Mouse (Mus musculus) CH12.LX (cell line): ENCODE data around the gene Pla1a. TPM values are rescaled to one million over a fixed set of nuclear protein-coding genes. Genes with fewer than 3 reads are reported as not detected.
A peak's percentile ranks its signal among the peaks of the same experiment; 100 is the strongest.

Source experiments
- DNase-seq: peaks from one replicate; pipeline ENCODE4 v3.0.0-alpha.2; 2013; ENCODE audit errors: extremely low read depth
- H3K27ac ChIP-seq: 2 replicates; pipeline ENCODE4 v1.5.1; 2012; ENCODE audit warnings: low read depth, mild to moderate bottlenecking, control low read depth, moderate library complexity; ENCODE audit not compliant: insufficient read depth
- H3K27me3 ChIP-seq: replicated peaks from 2 replicates; pipeline ENCODE3; 2012; ENCODE audit warnings: inconsistent platforms
- H3K36me3 ChIP-seq, 2 experiments: replicated peaks in 1 of 2; 2 replicates each; pipeline versions ENCODE3 to v1.6.1; 2012; ENCODE audit warnings: inconsistent platforms in 1 of 2, low read length in 1 of 2, mild to moderate bottlenecking in 1 of 2, mixed read lengths in 1 of 2, moderate library complexity in 1 of 2; ENCODE audit not compliant: control insufficient read depth in 1 of 2, insufficient read depth in 1 of 2
- H3K4me1 ChIP-seq, 2 experiments: 2 replicates each; pipeline ENCODE4 v1.6.1; 2012; ENCODE audit warnings: inconsistent platforms in 1 of 2, moderate library complexity in 1 of 2; ENCODE audit not compliant: insufficient read depth in 2 of 2, control insufficient read depth in 1 of 2
- H3K4me2 ChIP-seq: 2 replicates; pipeline ENCODE4 v1.6.1; 2012; ENCODE audit warnings: low read depth, mild to moderate bottlenecking, control low read depth; ENCODE audit not compliant: poor library complexity, insufficient read depth, severe bottlenecking
- H3K4me3 ChIP-seq, 3 experiments: fragments of 150-350 bp in 1 of 3; sonication (generic) in 1 of 3; replicated peaks in 1 of 3; 2 replicates each; pipeline versions ENCODE3 to v1.5.1; 2011 to 2012; ENCODE audit warnings: low read depth in 2 of 3, low read length in 2 of 3, mild to moderate bottlenecking in 2 of 3, moderate library complexity in 2 of 3, control low read depth in 1 of 3, improper control_type of control experiment in 1 of 3, inconsistent platforms in 1 of 3, mixed read lengths in 1 of 3; ENCODE audit not compliant: poor library complexity in 1 of 3
- H3K79me2 ChIP-seq: replicated peaks from 2 replicates; pipeline ENCODE4 v1.6.1; 2012; ENCODE audit warnings: mild to moderate bottlenecking, moderate library complexity; ENCODE audit not compliant: control insufficient read depth, poor library complexity, insufficient read depth, severe bottlenecking; ENCODE audit errors: extremely low read depth
- H3K9ac ChIP-seq: 2 replicates; pipeline ENCODE4 v1.6.1; 2012; ENCODE audit warnings: low read depth, mild to moderate bottlenecking, control low read depth, moderate library complexity; ENCODE audit not compliant: insufficient read depth
- H3K9me3 ChIP-seq: replicated peaks from 2 replicates; pipeline ENCODE3; 2012; ENCODE audit warnings: low read length, inconsistent platforms, mixed read lengths
- BHLHE40 ChIP-seq: IDR thresholded peaks from 2 replicates; pipeline ENCODE4 v1.6.1; 2011; ENCODE audit warnings: mild to moderate bottlenecking, low read depth, low read length, improper control_type of control experiment
- CTCF ChIP-seq, 2 experiments: IDR thresholded peaks in 1 of 2; conservative IDR thresholded peaks in 1 of 2; 2 replicates each; pipeline ENCODE4 v1.5.1; 2011 to 2012; ENCODE audit warnings: low read depth in 2 of 2, low read length in 2 of 2, improper control_type of control experiment in 1 of 2, inconsistent platforms in 1 of 2, mild to moderate bottlenecking in 1 of 2, moderate library complexity in 1 of 2
- E2F4 ChIP-seq: IDR thresholded peaks from 2 replicates; pipeline ENCODE4 v1.6.1; 2011; ENCODE audit warnings: low read depth, low read length, improper control_type of control experiment; ENCODE audit not compliant: insufficient replicate concordance
- EP300 ChIP-seq: IDR thresholded peaks from 2 replicates; pipeline ENCODE4 v1.6.1; 2011; ENCODE audit warnings: low read length, improper control_type of control experiment
- ETS1 ChIP-seq: conservative IDR thresholded peaks from 2 replicates; pipeline ENCODE4 v1.6.1; 2012; ENCODE audit warnings: low read depth, mild to moderate bottlenecking, inconsistent platforms, low read length, improper control_type of control experiment, moderate library complexity
- HCFC1 ChIP-seq: IDR thresholded peaks from 2 replicates; pipeline ENCODE4 v1.6.1; 2012; ENCODE audit warnings: low read depth, mild to moderate bottlenecking, inconsistent platforms, low read length, improper control_type of control experiment
- JUN ChIP-seq: IDR thresholded peaks from 2 replicates; pipeline ENCODE4 v1.6.1; 2011; ENCODE audit warnings: low read depth, mild to moderate bottlenecking, low read length, improper control_type of control experiment, moderate library complexity; ENCODE audit not compliant: insufficient read depth
- JUND ChIP-seq: conservative IDR thresholded peaks from 2 replicates; pipeline ENCODE4 v1.6.1; 2011; ENCODE audit warnings: low read depth, low read length, improper control_type of control experiment
- KAT2A ChIP-seq: IDR thresholded peaks from 2 replicates; pipeline ENCODE4 v1.6.1; 2012; ENCODE audit warnings: low read length, improper control_type of control experiment, inconsistent platforms; ENCODE audit not compliant: insufficient replicate concordance
- MAX ChIP-seq: IDR thresholded peaks from 2 replicates; pipeline ENCODE4 v1.6.1; 2011; ENCODE audit warnings: low read length, improper control_type of control experiment
- MAZ ChIP-seq: IDR thresholded peaks from 2 replicates; pipeline ENCODE4 v1.6.1; 2012; ENCODE audit warnings: low read depth, mild to moderate bottlenecking, inconsistent platforms, low read length, improper control_type of control experiment, moderate library complexity
- MEF2A ChIP-seq: IDR thresholded peaks from 2 replicates; pipeline ENCODE4 v1.6.1; 2014; ENCODE audit warnings: low read depth, mild to moderate bottlenecking, inconsistent platforms, low read length, improper control_type of control experiment, borderline replicate concordance
- MXI1 ChIP-seq: IDR thresholded peaks from 2 replicates; pipeline ENCODE4 v1.6.1; 2011; ENCODE audit warnings: mild to moderate bottlenecking, low read depth, low read length, improper control_type of control experiment
- MYC ChIP-seq: IDR thresholded peaks from 2 replicates; pipeline ENCODE4 v1.6.1; 2011; ENCODE audit warnings: low read depth, mild to moderate bottlenecking, improper control_type of control experiment, low read length
- RCOR1 ChIP-seq: conservative IDR thresholded peaks from 2 replicates; pipeline ENCODE4 v1.6.1; 2012; ENCODE audit warnings: low read depth, mild to moderate bottlenecking, inconsistent platforms, low read length, improper control_type of control experiment
- SIN3A ChIP-seq: IDR thresholded peaks from 2 replicates; pipeline ENCODE4 v1.6.1; 2012; ENCODE audit warnings: low read length, improper control_type of control experiment, inconsistent platforms
- UBTF ChIP-seq: IDR thresholded peaks from 2 replicates; pipeline ENCODE4 v1.6.1; 2012; ENCODE audit warnings: low read depth, mild to moderate bottlenecking, inconsistent platforms, low read length, improper control_type of control experiment, moderate library complexity
- USF1 ChIP-seq: IDR thresholded peaks from 2 replicates; pipeline ENCODE4 v1.6.1; 2014; ENCODE audit warnings: low read depth, mild to moderate bottlenecking, inconsistent platforms, low read length, improper control_type of control experiment
- ZNF384 ChIP-seq: IDR thresholded peaks from 2 replicates; pipeline ENCODE4 v1.6.1; 2012; ENCODE audit warnings: low read depth, low read length, improper control_type of control experiment, inconsistent platforms
- dilution Hi-C: fragments of 300-500 bp; cut with MboI; formaldehyde crosslinking; loops from 2 replicates; pipeline ENCODE4 v1.14.3; 2020; ENCODE audit warnings: low sequenced_read_pairs; ENCODE audit not compliant: extremely low pct_unique_long_range_greater_than_20kb, extremely low pct_ligation_motif_present
- in situ Hi-C: fragments of 300-500 bp; cut with MboI; formaldehyde crosslinking; loops from 3 replicates; pipeline ENCODE4 v1.14.3; 2019; ENCODE audit warnings: low sequenced_read_pairs, low pct_ligation_motif_present, low pct_unique_long_range_greater_than_20kb, mixed read lengths
- polyA plus RNA-seq: library from polyadenylated mRNA; unstranded; fragments of >175 nt; gene quantifications from 2 replicates; pipeline ENCODE4 v1.2.1, GENCODE M21; 2012; ENCODE audit warnings: low read depth; ENCODE audit not compliant: insufficient read length
- total RNA-seq, 2 experiments: library from RNA; depleted of rRNA; stranded (reverse); fragments of 300-350 nt in 1 of 2; fragments of >200 nt in 1 of 2; gene quantifications; 2 replicates each; pipeline ENCODE4 v1.2.3; 2012 to 2014

Gene Pla1a
- total and polyA plus RNA-seq, 3 experiments, result 9.3 to 27.9 (median 14.3) TPM

DNA sequence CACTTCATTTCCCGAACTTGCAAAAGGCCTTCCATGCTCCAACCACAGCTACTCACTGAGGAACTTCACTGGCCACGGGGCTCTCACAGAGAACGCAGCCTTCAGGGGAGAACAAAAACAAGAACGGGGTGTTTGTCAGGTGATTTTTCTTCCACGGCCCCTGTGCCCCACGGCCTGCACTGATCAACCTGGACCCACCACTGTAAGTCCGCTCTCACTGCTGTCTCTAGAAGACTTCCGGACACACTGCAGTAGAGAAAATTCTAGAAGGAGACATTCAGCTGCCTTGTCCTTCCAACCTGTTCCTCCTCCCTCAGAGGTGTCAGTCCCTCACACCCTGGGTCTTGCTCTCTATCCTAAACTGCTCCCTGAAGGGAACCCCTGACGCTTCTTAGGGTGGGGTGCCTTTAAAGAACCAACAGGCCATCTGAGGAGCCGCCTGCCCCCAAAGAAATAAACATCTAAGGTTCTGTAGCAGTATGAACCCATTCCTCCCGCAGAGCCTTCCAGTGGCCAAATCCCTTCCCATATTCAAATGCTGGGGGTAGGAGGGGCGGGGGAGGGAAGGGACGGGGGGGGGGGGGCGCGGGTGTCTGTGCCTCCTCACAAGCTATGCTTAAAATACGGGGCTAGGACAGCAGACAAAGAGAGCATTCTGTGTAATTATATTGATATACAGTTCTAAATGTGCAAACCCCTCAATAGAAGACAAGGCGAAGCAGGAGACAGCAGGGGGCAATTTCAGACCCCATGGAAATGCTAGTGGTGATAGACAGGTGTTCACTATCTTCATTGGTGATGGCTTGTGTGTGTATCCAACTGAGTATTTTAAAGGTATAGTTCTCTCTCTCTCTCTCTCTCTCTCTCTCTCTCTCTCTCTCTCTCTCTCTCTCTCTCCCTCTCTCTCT, 22.8 kb upstream of the Pla1a start, which contains the start of gene Cd80 (continued):
- no peak for TF ChIP-seq E2F4

DNA sequence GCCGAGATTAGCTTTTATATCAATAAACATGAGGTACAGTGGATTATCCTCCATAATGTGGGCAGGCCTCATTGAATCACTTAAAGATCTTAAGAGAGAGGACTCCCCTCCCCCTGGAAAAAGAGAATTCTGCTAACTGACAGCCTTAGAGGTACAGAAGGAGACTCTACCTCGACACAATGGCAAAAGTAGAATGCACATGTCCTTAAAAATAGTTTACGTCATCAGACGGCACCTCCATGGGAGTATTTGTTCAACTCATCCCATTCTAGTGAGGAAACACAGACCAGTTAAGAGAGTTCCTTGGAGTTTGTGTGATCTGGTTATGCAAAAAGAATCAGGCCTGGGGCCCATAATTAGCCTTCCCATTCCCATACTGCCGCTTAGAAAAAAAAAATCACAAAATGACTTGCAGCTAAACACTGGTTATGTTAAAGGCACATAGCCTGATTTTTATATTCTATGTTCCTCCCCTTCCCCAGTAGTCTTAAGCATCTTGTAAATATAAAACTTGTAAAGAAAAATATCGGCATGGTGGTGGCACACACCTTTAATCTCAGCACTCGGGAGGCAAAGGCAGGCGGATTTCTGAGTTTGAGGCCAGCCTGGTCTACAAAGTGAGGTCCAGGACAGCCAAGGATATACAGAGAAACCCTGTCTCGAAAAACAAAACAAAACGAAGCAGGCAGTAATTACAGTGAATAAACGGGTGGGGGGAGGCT, 21.7 kb upstream of the Pla1a start:
- no peak for DNase-seq
- Histone ChIP-seq H3K79me2 (peaks cover 62% of the 10 kb centered on the region), H3K4me1 (peaks cover 10 to 30% of the 10 kb centered on the region in 2 experiments), H3K9ac (peak overlapping the region; percentile 97), H3K4me2 (peak overlapping the region; percentile 85), H3K36me3 (peaks cover 6 to 14% of the 10 kb centered on the region in 2 experiments), H3K27ac (peak overlapping the region; percentile 92), H3K4me3 (peak overlapping the region; percentile 57 to 98 (median 63)), H3K27me3 (no peaks in the 10 kb centered on the region), H3K9me3 (no peaks in the 10 kb centered on the region)
- in situ Hi-C loops (loop anchor here (5.0 kb wide), 1 partner anchor 47 kb away; no protein-coding TSS in a partner anchor), dilution Hi-C loops (no loop called here)
- TF ChIP-seq EP300, result no peak
- no peak for TF ChIP-seq BHLHE40
- peak; percentile 17; the same call in 1 of the 2 replicates for TF ChIP-seq JUN
- peak; percentile 80 for TF ChIP-seq ZNF384
- no peak for TF ChIP-seq CTCF (conservative IDR thresholded peaks at IDR 0.05 in 1 of 2, IDR thresholded peaks at IDR 0.05 in 1 of 2; ENCODE audit: low read depth in 2 of 2, low read length in 2 of 2)
- peak; percentile 56; the same call in 1 of the 2 replicates for TF ChIP-seq MAX
- TF ChIP-seq HCFC1, result no peak
- no peak for TF ChIP-seq MAZ
- TF ChIP-seq KAT2A, result no peak
- 0 out of 2 replicates have a peak, but pooled peaks have one; percentile 4 for TF ChIP-seq ETS1
- 0 out of 2 replicates have a peak, but pooled peaks have one; percentile 61 for TF ChIP-seq MYC
- TF ChIP-seq UBTF, result no peak
- peak; percentile 31; the same call in 1 of the 2 replicates for TF ChIP-seq MEF2A
- TF ChIP-seq SIN3A, result peak; percentile 58; the same call in 1 of the 2 replicates
- TF ChIP-seq MXI1, result peak; percentile 3; the same call in 1 of the 2 replicates
- no peak for TF ChIP-seq RCOR1
- no peak for TF ChIP-seq E2F4
- peak; percentile 32; the same call in 1 of the 2 replicates for TF ChIP-seq JUND
- no peak for TF ChIP-seq USF1
- TF ChIP-seq, all 38 proteins: peak for 9
